Mouse (Mus musculus): Measurements from ENCODE around the gene Tomm7.
A peak's percentile ranks its signal among the peaks of the same experiment; 100 is the strongest.
"Not testable (repeated sequence)": the region's sequence is repeated elsewhere in the genome, so short reads cannot be mapped to it uniquely, and the experiment has no call there.

The Tomm7 gene

DNA sequence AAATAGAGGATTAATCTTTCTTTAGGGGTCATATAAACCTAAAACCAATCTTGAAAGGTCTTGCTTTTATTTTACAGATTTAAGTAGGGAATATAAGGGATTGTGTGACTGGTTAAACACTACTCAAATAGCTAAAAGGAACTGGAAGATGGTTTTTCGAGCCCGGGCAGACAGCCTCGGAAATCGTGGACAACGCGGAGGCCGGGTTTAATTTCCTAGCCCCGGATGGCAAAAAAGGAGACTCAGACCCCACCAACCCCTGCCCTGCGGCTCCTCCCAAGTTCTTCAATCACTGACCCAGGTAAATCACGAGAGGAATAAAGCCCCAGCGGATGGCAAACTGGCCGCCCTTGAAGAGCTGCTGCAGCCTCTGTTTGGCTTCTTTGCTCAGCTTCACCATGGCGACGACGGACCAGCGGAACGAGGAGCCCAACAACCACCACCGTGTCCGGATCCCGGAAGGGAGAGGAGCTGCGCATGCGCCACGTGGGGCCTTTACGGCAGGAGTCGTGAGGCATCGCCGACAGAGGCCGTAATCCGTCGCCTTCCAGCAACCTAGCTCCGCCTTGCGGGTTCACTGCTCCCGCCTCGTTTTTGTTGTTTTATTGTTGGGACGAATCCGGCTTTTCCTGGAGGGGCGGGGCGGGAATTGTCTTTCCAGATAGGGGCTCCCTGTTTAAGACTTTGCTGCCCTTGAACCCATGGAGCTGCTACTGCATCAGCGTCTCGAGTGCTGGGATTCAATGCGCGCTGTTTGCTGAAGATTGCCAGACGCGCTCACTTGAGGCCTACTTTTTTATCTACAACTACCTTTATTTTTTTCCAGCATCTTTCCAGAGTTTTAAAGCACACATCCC, at the start of gene Tomm7:
Tomm7 (minus strand) TSS at position 488 of the 857 bp plus-strand sequence.
- peak; percentile 91 to 96 for DNase-seq (ENCODE audit: low spot score in 2 of 2)

DNA sequence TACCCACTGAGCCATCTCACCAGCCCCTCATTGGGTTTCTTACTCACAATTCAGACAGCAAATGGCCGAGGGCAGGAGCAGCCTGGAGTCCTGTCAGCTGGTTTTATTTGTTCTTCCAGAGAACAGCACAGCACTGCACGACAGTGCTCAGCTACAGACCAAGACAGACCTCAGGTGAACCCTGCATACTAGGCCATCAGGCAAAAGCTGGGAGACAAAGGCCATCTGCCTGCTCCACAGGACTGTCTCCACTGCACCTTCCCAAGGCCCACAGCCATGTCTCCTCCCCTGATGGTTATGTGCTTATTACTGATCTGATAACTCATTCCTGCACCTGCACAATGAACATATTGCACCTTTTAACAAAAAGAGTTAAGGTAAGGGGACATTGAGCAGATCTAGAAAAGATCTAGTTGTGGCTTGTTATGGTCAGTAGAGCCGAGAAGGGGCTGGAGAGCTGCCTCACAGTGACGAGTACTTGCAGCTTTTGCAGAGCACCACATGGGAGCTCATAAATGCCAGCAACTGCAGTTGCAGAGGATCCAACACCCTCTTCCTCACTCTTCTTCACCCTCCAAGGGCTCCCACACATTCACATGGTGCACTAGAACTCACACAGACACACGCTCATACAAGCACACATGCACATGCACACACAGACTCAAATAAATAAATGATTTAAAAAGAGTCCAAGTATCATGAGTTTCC, 49.3 kb upstream of the Tomm7 start:
- DNase-seq (ENCODE audit: low spot score in 2 of 2) = no peak

DNA sequence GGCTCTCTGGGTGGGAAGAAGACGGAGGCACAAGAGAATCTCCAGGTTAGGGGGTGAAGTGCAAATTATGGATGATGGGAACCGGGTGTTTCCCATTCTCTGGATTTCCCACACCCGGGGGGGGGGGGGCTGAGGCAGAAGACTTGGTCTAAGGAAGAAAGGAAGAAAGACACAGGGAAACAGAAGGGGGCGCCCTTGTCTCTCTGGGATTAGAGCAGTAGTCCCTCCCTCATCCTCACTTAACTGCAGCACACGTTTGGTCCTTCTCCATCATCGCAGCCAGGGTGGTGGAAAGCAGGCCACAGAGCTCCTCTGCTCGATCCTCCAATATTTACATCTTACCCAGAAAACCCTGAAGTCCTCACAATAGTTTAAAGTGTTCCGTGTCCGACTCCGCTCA, 46.8 kb upstream of the Tomm7 start:
- DNase-seq (ENCODE audit: low spot score in 2 of 2) = peak in 1 of 2 experiments; percentile 80

DNA sequence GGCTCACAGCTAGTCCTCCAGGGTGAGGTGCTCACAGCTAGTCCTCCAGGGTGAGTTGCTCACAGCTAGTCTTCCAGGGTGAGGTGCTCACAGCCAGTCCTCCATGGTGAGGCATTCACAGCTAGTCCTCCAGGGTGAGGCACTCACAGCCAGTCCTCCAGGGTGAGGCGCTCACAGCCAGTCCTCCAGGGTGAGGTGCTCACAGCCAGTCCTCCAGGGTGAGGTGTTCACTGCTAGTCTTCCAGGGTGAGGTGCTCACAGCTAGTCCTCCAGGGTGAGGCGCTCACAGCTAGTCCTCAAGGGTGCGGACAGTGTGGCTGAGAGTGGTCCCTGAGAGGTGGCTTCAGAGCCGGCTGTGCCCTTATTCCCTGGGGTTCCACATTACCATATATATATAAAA, 45.5 kb upstream of the Tomm7 start:
- no peak for DNase-seq (ENCODE audit: low spot score in 2 of 2)

DNA sequence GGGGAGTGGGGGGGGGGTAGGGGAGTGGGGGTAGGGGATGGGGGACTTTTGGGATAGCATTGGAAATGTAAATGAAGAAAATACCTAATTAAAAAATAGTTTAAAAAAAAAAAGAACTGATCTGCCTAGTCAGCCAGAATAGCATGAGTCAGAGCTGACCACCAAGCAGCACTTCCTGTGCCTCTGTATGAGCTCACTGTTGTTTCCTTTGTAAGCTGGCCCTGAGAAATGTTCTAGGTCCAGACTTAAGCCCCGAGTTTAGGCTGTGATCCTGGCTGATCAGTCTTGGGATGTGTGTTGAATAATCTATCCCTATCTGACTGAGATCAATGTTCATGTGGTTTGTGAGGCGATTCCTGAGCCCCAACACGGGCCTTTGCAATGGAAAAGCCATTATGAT, 43.1 kb upstream of the Tomm7 start:
- DNase-seq (ENCODE audit: low spot score in 2 of 2) = no peak

DNA sequence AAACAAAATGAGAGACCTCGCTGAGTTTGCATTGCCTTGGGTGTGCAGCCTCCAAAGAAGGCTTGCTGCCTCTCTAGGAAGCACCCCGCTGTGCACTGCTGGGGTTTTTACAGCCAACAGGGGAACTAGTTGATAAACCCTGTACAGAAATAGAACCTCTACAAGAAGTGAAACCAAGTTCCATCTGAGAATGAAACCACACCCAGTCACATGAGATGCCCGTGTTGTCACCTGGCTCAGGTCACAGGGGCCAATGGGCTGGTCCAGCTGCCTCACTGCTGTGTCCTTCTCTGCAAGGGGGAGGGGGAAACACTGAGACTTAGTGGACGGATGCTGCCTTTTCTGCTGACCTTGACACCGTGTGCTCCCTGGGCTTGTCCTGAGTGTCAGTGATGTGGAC, 30.5 kb upstream of the Tomm7 start:
- no peak for DNase-seq (ENCODE audit: low spot score in 2 of 2)

DNA sequence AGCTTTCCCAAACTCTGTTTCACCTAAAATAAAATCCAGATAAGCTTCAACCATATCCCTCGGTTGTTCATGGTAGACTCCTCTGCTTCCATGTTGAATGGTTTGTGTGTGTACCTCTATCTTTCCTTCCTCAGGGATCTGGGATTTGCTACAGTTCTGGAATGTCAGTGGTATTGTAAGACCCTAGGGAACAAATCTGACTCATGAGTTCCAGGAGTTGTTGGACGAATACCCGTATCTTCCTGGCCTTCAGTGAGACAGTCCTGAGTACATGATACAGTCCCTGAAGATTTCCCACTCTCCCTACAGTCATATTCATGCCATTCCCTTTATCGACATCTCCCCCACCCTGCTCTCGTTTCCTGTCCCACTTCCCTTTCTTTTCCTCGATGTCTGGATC, 28.6 kb upstream of the Tomm7 start:
- no peak for DNase-seq (ENCODE audit: low spot score in 2 of 2)

DNA sequence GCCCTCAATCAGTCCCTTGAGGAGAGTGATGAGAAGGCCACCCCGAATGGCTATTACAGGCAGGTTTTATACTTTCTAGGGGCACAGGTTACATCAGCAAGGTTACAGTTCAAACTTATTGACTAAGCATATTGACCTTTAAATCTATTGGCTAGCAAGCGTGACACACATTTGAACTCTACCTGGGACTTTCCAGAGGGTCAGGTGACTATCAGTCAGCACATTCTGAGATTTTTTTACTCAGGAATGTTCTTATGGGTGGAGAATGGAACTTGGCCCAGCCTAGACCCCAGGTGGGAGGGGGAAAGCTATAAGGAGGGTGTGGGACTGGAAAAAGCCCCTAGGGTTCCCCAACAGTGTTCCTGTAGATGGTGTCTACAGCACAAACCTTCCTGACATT, 27.4 kb upstream of the Tomm7 start:
- not testable (repeated sequence) for DNase-seq (ENCODE audit: low spot score in 2 of 2)

DNA sequence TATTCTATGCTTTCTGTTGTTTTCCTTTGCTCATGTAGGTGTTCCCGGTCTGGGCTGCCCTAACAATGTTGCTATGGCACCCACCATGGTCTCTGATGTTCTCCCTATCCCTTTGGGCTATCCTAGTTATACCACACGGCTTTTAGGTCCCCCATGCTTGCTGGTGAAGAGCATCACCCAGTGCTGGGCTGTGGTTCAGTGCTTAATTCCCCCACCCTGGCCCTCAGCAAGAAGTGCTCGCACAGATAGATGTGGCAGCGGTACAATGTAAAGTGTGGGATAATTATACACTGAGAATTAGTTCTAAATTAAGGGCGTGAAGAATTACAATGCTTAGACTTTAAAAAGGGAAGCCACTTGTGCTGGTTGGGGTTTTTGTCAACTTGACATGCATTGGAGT, 22.0 kb upstream of the Tomm7 start:
- no peak for DNase-seq (ENCODE audit: low spot score in 2 of 2)

DNA sequence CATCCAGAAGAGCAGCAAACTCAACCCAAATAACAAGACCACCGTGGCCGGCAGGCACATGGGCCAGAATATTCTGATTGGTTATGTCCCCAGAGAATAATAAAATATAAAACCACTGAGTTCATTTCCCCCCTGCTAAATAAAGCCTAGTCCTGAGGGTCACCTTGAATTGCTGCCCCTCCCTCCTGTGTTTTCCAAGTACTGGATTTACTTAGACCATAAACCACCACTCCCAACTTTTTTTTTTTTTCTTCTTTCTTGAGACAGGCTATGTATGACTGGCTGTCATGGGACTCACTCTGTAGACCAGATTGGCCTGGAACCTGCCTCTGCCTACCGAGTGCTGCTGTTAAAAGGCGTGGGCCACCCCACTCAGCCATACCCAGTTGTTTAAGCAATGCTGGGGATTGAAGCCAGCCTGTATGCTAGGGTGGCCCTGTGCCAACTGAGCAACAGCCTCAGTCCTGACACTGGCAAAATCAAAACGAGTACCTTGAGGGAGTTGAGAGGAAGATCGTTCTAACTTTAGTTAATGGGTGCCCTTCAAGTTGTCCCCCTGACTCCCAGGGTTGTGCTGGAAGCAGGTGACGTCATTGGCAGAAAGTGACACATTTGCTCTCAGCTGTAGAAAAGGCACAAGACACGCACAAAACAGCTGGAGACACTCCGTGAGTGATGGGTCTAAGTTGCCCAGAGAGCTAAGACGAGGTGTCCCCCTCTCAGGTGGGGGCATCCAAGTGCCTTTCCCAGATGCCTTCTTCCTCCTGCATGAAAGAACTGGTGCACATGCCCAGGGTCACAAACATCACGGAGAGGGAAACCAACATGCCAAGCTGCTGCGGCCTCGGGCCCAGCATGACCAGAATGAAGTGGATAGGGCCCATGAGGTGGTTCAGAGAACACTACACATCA, 20.3 kb upstream of the Tomm7 start:
- no peak for DNase-seq (ENCODE audit: low spot score in 2 of 2)

DNA sequence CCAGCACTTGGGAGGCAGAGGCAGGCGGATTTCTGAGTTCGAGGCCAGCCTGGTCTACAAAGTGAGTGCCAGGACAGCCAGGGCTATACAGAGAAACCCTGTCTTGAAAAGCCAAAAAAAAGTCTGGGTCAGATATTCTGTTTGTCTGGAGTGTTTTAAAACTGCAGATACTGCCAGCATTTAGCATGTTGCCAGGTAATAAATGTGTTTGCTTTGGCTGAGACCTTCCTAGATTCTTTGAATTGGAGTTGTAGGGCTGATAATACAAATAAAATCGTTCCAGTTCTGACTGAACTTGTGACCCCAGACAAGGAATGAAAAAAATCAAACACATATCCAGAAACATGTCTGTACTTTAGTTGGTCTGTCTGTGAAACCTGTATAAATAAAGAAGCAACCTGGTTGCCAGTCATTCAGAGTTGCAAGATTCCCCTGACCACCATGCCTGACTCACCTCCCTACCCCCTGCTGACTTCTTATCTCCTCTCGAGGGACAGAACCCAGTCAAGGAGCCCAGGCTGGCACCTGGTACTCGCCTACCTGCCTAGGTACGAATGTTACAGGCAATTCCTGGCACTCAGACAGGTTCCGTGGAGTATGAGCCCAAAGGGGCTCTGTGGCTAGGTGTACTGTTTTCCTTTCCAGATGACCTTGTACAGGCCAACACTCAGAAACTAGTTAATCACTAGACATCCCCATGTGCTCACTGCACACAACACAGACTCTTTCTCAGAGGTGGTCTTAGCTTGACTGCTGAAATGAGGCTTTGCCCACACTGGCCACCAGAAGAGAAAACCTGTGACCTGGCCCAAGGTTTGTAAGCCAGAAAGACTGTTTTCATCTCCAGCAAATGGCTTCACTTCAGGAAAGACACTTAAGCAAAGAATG, 19.4 kb upstream of the Tomm7 start:
- no peak for DNase-seq (ENCODE audit: low spot score in 2 of 2)

DNA sequence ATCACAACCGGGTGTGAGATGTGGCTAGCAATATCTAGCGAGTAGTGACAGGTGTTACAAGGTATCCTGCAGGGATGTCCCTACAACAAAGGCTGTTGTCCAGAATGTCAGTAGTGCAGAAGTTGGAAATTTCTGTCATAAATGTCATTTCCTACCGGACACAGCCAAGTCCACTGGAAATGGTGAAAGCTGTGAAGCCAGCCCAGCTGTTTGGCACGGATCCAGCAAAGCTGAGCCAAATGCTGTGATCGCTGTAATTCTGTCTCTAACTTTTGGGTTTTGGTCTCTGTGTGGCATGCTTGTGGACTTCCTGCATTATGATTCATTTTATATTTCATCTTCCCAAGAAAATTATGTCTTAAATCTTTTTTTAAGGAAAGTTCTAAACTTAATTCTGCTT, 18.3 kb upstream of the Tomm7 start:
- no peak for DNase-seq (ENCODE audit: low spot score in 2 of 2)

DNA sequence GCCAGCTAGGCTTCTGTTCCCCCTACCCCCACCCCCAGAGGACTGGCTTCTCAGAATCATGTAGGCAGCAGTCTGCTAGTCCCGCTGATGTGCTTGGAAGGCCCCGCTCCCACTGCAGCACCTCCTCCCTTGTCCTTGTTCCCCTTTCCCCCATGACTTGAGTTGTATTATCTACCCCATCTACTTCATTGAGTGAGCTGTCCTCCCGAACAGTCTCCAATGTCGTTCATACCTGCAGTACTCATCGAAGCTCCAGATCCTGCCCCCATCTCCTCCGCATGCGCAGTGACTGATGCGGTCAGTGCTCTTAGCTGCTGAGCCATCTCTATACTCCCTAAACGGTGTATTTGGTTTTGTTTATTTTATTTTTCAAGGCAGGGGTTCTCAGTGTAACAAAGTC, 17.8 kb upstream of the Tomm7 start:
- DNase-seq (ENCODE audit: low spot score in 2 of 2) = no peak

DNA sequence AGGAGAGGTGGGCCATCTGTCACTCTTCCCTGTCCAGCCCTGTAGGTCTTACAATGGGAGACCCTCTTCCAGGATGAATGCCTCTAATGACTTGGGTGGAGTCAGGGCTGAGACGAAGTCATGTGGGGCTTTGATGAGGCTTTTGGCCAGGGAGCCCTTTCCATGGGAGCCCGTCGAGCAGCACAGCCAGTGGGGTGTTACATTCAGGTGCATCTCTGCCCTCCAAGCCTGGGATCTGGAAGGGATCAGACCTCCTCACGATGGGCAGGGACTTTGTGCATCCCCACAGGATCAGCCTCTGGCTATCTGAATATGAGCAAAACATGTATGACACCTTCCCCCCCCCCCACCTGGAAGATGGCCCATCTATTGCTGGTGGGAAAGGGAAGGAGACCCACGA, 15.9 kb upstream of the Tomm7 start:
- DNase-seq (ENCODE audit: low spot score in 2 of 2) = no peak

DNA sequence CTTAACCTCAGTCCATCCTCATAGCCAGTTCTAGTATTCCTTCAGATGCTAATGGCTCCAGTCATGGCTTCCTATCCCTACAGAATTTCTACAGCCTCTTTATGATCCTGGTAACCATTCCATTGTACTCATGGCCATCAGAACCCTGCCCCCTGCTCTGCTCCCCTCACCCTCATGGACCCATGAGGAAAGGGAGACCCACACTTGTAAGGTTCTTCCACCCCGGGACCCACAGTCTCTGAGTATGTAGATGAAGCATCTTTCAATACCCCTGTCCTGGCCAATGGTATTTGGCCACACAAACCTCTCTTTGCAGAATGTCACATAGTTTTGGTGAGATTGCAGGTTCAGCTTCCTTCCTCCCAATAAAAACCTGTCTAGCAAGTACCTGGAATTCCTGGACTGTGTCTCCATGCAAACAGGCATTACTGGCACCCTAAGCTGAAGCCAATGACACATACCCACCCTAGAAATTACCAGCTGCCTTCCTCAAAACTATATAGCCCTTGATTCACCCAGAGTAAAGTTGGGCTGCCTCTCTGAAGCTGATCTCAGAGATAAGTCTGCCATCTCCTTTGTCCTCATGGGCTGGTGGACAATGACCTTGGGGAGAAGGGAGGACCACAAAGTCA, 15.2 kb upstream of the Tomm7 start:
- no peak for DNase-seq (ENCODE audit: low spot score in 2 of 2)

DNA sequence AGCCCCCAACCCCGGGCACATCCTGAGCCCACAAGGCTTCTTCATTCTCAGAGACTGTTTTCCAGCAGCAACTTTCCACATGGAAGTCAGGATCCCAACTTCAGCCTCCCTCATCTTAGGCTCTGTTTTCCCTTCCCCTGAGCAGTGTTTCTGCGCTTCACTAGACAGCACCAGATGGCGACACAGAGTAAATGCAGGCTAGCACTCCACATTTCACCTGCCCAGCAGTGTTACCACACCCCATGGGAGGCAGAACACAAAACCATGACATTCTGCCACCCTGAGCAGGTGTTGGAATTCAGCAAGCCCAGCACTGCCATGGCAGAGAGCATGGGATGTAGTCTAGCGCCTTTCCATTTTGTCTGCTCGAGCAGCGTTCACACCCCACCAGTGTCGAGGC, 14.7 kb upstream of the Tomm7 start:
- DNase-seq (ENCODE audit: low spot score in 2 of 2) = no peak

DNA sequence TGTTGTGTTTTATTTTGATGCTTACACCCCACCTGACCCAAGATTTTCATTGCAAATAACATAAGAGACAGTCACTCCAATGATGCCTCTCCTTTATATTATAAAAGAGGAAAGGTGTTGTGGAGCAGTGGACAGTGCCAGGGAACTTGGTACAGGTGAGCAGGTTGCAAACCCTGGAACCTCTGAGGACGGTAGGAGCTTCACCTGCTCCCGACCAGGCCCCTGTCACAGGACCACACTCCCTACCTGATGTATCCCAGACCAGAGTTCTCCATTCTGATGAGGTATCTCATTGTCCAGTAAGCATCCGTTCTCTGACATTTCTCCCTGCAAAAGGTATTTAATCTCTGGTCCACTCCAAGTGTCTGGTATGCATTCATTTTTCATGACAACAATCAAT, 14.0 kb upstream of the Tomm7 start:
- DNase-seq (ENCODE audit: low spot score in 2 of 2) = no peak

DNA sequence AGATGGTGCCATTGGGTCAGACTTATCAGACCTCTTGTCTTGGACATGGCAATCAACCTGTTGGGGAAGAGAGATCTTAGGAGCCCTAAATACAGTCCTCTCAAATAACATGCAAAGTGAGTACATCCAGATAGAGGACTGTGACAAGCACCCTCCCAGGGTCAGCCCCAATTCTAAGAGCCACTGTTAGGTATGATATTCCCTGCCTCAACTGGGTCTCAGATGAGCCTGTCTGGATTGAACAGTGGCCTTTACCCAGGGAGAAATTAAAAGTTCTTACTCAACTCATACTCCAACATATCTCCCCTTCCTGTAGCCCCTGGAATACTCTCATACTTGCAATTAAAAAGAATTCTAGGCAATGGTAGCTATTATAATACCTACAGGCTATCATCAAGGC, 13.2 kb upstream of the Tomm7 start:
- no peak for DNase-seq (ENCODE audit: low spot score in 2 of 2)

DNA sequence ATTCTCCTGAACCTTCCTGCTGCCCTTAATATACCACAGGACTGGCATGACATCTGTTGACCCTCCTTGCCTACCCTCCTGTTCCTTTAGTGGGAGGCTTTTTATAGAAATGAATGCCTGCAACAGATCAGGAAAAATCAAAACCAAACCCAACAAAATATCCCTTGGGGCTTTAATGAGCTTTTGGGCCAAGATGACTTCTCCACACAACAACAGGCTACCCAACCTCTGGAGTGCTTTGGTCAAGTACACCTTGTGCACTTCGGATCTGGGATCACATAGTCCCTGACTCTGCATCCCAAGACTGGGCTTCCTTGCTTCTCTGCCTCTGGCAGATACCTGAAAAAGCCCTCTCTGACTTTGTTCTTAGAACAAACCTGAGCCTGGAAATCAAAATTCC, 12.2 kb upstream of the Tomm7 start:
- DNase-seq (ENCODE audit: low spot score in 2 of 2) = no peak

DNA sequence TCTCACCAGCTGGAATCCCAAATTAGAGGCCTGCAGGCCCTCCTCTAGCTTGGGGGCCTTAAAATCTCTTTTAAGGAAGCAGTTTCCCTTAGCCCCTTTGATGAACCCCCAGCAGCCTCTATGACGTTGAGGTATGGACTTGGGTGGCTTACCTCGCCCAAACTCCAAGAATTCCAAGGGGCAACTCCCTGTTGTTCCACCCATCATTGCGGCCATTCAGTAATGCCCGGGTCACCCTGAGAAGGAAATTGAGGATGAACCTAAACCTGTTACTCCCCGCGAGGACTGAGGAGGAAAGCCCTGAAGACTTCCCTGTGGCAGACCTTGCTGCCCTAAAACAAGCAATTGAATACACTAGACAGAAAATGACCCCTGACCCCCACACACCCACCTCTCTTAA, 11.5 kb upstream of the Tomm7 start:
- no peak for DNase-seq (ENCODE audit: low spot score in 2 of 2)

DNA sequence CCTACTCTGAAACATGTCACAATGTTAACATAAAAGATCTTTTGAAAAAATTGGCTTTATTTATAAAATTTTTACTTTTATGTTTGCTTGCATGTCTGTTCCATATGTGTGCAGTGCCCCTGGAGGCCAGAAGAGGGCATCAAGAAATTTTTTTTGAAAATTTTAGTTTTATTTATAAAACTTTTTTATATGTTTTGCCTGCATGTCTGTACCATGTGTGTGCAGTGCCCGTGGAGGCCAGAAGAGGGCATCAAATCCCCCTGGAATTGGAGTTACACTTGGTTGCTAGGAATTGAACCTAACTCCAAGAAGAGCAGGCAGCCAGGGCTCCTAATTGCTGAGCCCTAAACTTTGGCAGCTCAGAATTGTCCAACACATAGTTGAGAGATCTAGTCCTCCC, 9.0 kb upstream of the Tomm7 start:
- not testable (repeated sequence) for DNase-seq (ENCODE audit: low spot score in 2 of 2)
